Mouse (Mus musculus) midbrain, embryonic 12.5 days (tissue): Measurements from ENCODE around the gene Usp49. TPM values are rescaled to one million over a fixed set of nuclear protein-coding genes. Genes with fewer than 3 reads are reported as not detected.
A peak's percentile ranks its signal among the peaks of the same experiment; 100 is the strongest.

Source experiments
- ATAC-seq: fragments of 200-750 bp; cut with Nextera tagmentation; 2 replicates; pipeline ENCODE4 v1.8.0; 2017; ENCODE audit warnings: low read depth, moderate TSS enrichment, moderate library complexity; ENCODE audit not compliant: low FRiP score
- H3K27ac ChIP-seq: fragments of 300-500 bp; sonication (generic); replicated peaks from 2 replicates; pipeline ENCODE4 v1.5.1; 2016; ENCODE audit warnings: mild to moderate bottlenecking
- H3K27me3 ChIP-seq: fragments of 300-500 bp; sonication (generic); 2 replicates; pipeline ENCODE4 v1.6.1; 2016; ENCODE audit warnings: mild to moderate bottlenecking
- H3K36me3 ChIP-seq: fragments of 300-500 bp; sonication (generic); 2 replicates; pipeline ENCODE4 v1.6.1; 2016
- H3K4me1 ChIP-seq: fragments of 300-500 bp; sonication (generic); 2 replicates; pipeline ENCODE4 v1.6.1; 2016
- H3K4me2 ChIP-seq: fragments of 300-500 bp; sonication (generic); replicated peaks from 2 replicates; pipeline ENCODE4 v1.6.1; 2016; ENCODE audit warnings: mild to moderate bottlenecking, moderate library complexity
- H3K4me3 ChIP-seq: fragments of 300-500 bp; sonication (generic); 2 replicates; pipeline ENCODE4 v1.5.1; 2016; ENCODE audit warnings: mild to moderate bottlenecking
- H3K9ac ChIP-seq: fragments of 300-500 bp; sonication (generic); replicated peaks from 2 replicates; pipeline ENCODE4 v1.6.1; 2016; ENCODE audit warnings: mild to moderate bottlenecking, moderate library complexity
- H3K9me3 ChIP-seq: fragments of 300-500 bp; sonication (generic); 2 replicates; pipeline ENCODE4 v1.6.1; 2016; ENCODE audit warnings: mild to moderate bottlenecking
- WGBS: fragments of 180-500 bp; shearing (Covaris S2); methylation state at CpG from one replicate; pipeline ENCODE4 v1.1.7; 2016; 5-methylcytosine and 5-hydroxymethylcytosine counted together
- polyA plus RNA-seq: library from polyadenylated mRNA; unstranded; fragments of >200 nt; fragmentation: Nextera tagmentation; extraction: Ambion mirVana; gene quantifications from 2 replicates; pipeline ENCODE4 v1.2.1, GENCODE M21; 2016

The Usp49 gene
- polyA plus RNA-seq, 1 experiment from 2014 or later = 10.5 TPM

GRCm38 (mm10) chr17:47688344-47688607 lies 57.8 kb downstream of the Usp49 start, which contains the start of gene Tomm6:
Gene Tomm6, minus strand, starts transcription at chr17:47688386.
- H3K36me3 ChIP-seq = peaks cover 13% of the 10 kb centered on the region
- H3K27me3 ChIP-seq = peaks cover 16% of the 10 kb centered on the region
- H3K9ac ChIP-seq = peak within 1 kb of the TSS; percentile 91
- ATAC-seq = no peak
- WGBS = under 1% methylated on average over 9 of the region's 9 CpGs
- H3K4me3 ChIP-seq = peak within 1 kb of the TSS; percentile 83
- peaks cover 30% of the 10 kb centered on the region for H3K4me1 ChIP-seq
- H3K27ac ChIP-seq = peak within 1 kb of the TSS; percentile 85
- peak within 1 kb of the TSS; percentile 96 for H3K4me2 ChIP-seq
- H3K9me3 ChIP-seq = no peaks in the 10 kb centered on the region

- Histone ChIP-seq H3K36me3 (peaks cover 12% of the 10 kb centered on the region), H3K27ac (peak within 1 kb of the TSS; percentile 85), H3K9me3 (no peaks in the 10 kb centered on the region), H3K4me2 (peak within 1 kb of the TSS; percentile 96), H3K9ac (peak within 1 kb of the TSS; percentile 91), H3K4me1 (peaks cover 32% of the 10 kb centered on the region), H3K27me3 (peaks cover 22% of the 10 kb centered on the region), H3K4me3 (peak within 1 kb of the TSS; percentile 83)
- WGBS = under 1% methylated on average over 57 of the region's 58 CpGs
- peak; percentile 68 for ATAC-seq
Observed at GRCm38 (mm10) chr17:47688608-47689575, 58.4 kb downstream of the Usp49 start, which contains the start of gene Frs3. Gene Frs3, plus strand, starts transcription at chr17:47689030.

DNA sequence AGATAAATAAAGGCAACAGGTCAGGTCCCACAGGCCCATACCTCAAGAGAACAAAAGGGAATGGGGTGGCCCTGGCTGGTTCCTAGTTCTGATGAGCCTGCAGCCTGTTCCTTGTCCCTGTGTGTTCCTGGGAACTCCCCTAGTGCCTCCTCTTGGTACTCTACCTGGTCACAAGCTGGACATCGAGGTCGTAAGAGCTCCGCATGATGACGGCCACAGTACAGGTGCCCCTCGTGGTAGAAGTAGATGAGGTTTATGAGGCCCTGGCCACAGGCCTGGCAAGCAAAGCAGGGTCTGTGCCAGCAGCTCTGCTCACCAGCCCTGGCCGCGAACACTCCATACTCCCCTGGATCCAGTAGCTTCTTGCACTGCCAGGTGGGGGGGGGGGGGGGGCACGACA lies 59.4 kb downstream of the Usp49 start:
- Histone ChIP-seq H3K27me3 (peaks cover 22% of the 10 kb centered on the region), H3K27ac (no peak overlapping the region), H3K4me2 (peak overlapping the region; percentile 96), H3K4me1 (peaks cover 38% of the 10 kb centered on the region), H3K4me3 (peak overlapping the region; percentile 83; the same call in 1 of the 2 replicates), H3K36me3 (0 out of 2 replicates have a peak, but pooled peaks cover 2% of the 10 kb centered on the region), H3K9me3 (no peaks in the 10 kb centered on the region), H3K9ac (0 out of 2 replicates have a peak overlapping the region, but pooled peaks have one; percentile 91)
- WGBS = 86% methylated on average over 8 of the region's 8 CpGs
- no peak for ATAC-seq

GRCm38 (mm10) chr17:47691650-47692049 lies 61.2 kb downstream of the Usp49 start:
- ATAC-seq = no peak
- no peaks in the 10 kb centered on the region for H3K9me3 ChIP-seq
- H3K4me1 ChIP-seq = peaks cover 41% of the 10 kb centered on the region
- WGBS = 91% methylated on average over 3 of the region's 3 CpGs
- no peak overlapping the region for H3K27ac ChIP-seq
- H3K36me3 ChIP-seq = no peaks in the 10 kb centered on the region
- H3K4me3 ChIP-seq = no peak overlapping the region
- peaks cover 22% of the 10 kb centered on the region for H3K27me3 ChIP-seq
- no peak overlapping the region for H3K9ac ChIP-seq
- no peak overlapping the region for H3K4me2 ChIP-seq

- peak overlapping the region; percentile 78 for H3K4me2 ChIP-seq
- H3K36me3 ChIP-seq = 0 out of 2 replicates have a peak, but pooled peaks cover 8% of the 10 kb centered on the region
- no peak overlapping the region for H3K27ac ChIP-seq
- H3K27me3 ChIP-seq = peaks cover 22% of the 10 kb centered on the region
- peak overlapping the region; percentile 73 for H3K4me3 ChIP-seq
- peaks cover 27% of the 10 kb centered on the region for H3K4me1 ChIP-seq
- no peaks in the 10 kb centered on the region for H3K9me3 ChIP-seq
- peak overlapping the region; percentile 86 for H3K9ac ChIP-seq
- ATAC-seq = no peak; the same call in 1 of the 2 replicates
- WGBS = 32% methylated on average over 13 of the region's 13 CpGs
Observed at GRCm38 (mm10) chr17:47693671-47694441, 63.4 kb downstream of the Usp49 start.

GRCm38 (mm10) chr17:47694442-47694502 lies 63.8 kb downstream of the Usp49 start, which contains the start of gene Gm21981:
Gene Gm21981, minus strand, starts transcription at chr17:47694455.
- Histone ChIP-seq H3K27me3 (peaks cover 22% of the 10 kb centered on the region), H3K27ac (peak within 1 kb of the TSS; percentile 75)

DNA sequence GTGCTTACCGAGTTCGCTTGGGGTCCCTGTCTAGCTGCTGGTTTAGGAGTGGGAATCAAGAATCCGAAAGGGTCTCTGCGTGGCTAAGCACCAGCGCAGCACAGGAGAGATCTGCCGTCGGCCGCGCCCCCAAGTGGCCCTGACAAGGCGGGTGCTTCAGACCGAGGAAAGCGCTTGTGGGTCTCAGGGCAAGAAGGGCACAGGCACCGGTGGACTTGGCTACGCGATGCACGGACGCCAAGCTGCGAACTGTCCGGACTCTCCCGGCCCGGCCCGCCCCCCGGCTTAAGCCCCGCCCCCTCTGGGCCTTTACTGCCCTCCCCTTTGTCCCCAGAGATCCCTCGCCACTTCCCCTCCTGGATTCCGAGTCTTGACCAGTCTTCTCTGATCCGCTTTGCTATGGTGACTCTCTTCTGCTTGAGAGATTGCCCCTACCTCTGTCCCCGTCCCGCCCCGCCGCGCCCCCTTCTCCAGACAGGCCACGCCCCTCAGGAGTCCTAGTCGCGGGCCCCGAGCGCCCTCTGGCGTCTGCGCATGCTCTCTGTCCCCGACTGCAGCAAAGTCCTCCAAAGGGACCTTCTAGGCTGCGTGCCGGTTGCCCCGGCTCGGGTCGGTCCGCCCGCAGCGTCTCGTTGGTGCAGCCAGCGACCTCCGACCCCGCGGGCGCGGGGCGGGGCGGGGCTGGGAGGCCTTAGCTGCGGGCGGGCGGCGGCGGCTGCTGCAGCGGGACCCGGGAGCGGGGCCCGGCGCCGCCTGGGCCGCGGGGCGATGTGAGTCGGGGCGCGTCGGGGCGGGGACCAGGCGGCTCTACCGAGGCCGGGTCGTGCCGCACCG lies 64.2 kb downstream of the Usp49 start, which contains the start of gene Prickle4:
Prickle4 (minus strand) TSS at position 234 of the 834 bp plus-strand sequence.
- peak; percentile 94 for ATAC-seq
- peak within 1 kb of the TSS; percentile 75 for H3K27ac ChIP-seq

More at GRCm38 (mm10) chr17:47694442-47694502, 63.8 kb downstream of the Usp49 start, which contains the start of gene Gm21981:
- 0 out of 2 replicates have a peak, but pooled peaks cover 10% of the 10 kb centered on the region for H3K36me3 ChIP-seq
- no peak for ATAC-seq
- H3K9me3 ChIP-seq = no peaks in the 10 kb centered on the region
- peak within 1 kb of the TSS; percentile 73 for H3K4me3 ChIP-seq
- peak within 1 kb of the TSS; percentile 86 for H3K9ac ChIP-seq
- H3K4me1 ChIP-seq = peaks cover 23% of the 10 kb centered on the region
- H3K4me2 ChIP-seq = peak within 1 kb of the TSS; percentile 78
- WGBS = 0% methylated on average over 3 of the region's 3 CpGs

DNA sequence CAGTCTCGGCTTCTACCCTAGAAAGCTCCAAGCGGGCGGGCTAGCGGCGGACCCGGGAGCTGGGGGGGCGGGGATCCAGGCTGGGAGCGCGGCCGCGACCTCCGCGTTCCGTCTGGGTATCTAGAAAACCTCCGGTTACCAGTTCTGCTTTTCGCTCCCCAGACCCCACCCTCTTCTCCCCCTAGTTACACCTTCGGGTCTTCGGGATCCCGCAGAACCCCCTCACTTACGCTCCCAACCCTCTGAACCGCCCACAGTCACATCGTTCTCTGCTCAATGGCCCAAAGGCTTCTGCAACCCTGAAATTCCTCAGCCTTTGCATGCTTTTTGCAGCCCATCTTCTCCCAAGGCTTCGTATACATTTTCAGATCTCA lies 64.8 kb downstream of the Usp49 start:
- peak; percentile 17; the same call in 1 of the 2 replicates for ATAC-seq
- peaks cover 15% of the 10 kb centered on the region for H3K4me1 ChIP-seq
- under 1% methylated on average over 23 of the region's 23 CpGs for WGBS

More for the DNA sequence above, 64.2 kb downstream of the Usp49 start, which contains the start of gene Prickle4:
- Histone ChIP-seq H3K9ac (peak within 1 kb of the TSS; percentile 86), H3K36me3 (0 out of 2 replicates have a peak, but pooled peaks cover 11% of the 10 kb centered on the region), H3K4me3 (peak within 1 kb of the TSS; percentile 73), H3K4me2 (peak within 1 kb of the TSS; percentile 78), H3K9me3 (no peaks in the 10 kb centered on the region), H3K27me3 (peaks cover 21% of the 10 kb centered on the region), H3K4me1 (peaks cover 19% of the 10 kb centered on the region)
- under 1% methylated on average over 80 of the region's 82 CpGs for WGBS

GRCm38 (mm10) chr17:47698156-47698555 lies 67.7 kb downstream of the Usp49 start:
- no peak overlapping the region for H3K4me3 ChIP-seq
- H3K27ac ChIP-seq = no peak overlapping the region
- H3K4me2 ChIP-seq = no peak overlapping the region
- H3K9ac ChIP-seq = no peak overlapping the region
- no peak for ATAC-seq
- peaks cover 39% of the 10 kb centered on the region for H3K36me3 ChIP-seq
- H3K9me3 ChIP-seq = no peaks in the 10 kb centered on the region
- peaks cover 18% of the 10 kb centered on the region for H3K27me3 ChIP-seq
- H3K4me1 ChIP-seq = peaks cover 15% of the 10 kb centered on the region
- WGBS = 83% methylated on average over 10 of the region's 10 CpGs

More for the DNA sequence above, 64.8 kb downstream of the Usp49 start:
- peak overlapping the region; percentile 86 for H3K9ac ChIP-seq
- H3K27ac ChIP-seq = peak overlapping the region; percentile 75
- H3K36me3 ChIP-seq = 0 out of 2 replicates have a peak, but pooled peaks cover 14% of the 10 kb centered on the region
- peaks cover 16% of the 10 kb centered on the region for H3K27me3 ChIP-seq
- H3K9me3 ChIP-seq = no peaks in the 10 kb centered on the region
- peak overlapping the region; percentile 78 for H3K4me2 ChIP-seq
- peak overlapping the region; percentile 73 for H3K4me3 ChIP-seq

DNA sequence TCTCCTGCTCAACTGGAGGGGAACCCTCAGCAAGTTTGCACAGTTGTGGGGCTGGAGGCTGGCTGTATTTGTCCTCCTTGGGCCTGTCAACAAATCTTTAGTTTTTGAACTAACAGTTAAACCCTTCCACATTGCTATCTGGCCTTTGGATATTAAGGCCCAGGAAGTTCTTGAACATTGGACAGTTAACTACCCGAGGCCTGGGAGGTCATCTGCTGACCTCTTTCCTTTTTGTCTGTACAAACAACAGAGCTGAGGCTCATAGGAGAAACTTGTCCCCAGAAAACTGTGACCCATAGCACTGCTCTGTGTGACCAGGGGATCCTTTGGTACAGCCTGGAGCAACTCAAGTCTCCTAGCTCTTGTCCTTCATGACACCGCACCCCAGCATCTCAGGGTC lies 68.6 kb downstream of the Usp49 start:
- Histone ChIP-seq H3K27ac (no peak overlapping the region), H3K9me3 (no peaks in the 10 kb centered on the region), H3K4me1 (peaks cover 14% of the 10 kb centered on the region), H3K4me3 (no peak overlapping the region), H3K9ac (no peak overlapping the region), H3K27me3 (peaks cover 18% of the 10 kb centered on the region), H3K4me2 (no peak overlapping the region), H3K36me3 (peaks cover 46% of the 10 kb centered on the region)
- 72% methylated on average over 2 of the region's 2 CpGs for whole genome bisulfite sequencing
- ATAC-seq = no peak

DNA sequence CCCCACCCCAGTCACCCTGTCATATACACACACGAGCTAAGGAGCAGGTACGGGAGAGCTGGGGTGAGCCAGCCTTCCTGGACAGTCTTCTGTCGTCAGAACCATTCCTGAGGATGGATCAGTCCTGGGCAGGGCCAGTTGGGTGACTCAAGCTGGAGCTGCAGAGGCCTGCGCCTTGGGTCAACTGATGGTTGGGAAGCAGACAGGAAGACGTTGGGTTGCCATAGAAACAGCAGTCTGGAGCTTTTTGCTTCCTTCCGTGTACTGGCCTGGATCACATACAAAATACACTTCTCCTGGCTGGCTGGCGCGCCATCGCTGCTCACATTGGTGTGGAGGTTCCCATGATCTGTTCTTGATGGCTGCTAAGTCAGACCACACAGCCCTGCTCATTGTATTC lies 71.3 kb downstream of the Usp49 start:
- 81% methylated on average over 9 of the region's 9 CpGs for whole genome bisulfite sequencing
- Histone ChIP-seq H3K4me2 (no peak overlapping the region), H3K4me1 (0 out of 2 replicates have a peak, but pooled peaks cover 3% of the 10 kb centered on the region), H3K27me3 (peaks cover 18% of the 10 kb centered on the region), H3K9ac (no peak overlapping the region), H3K36me3 (peaks cover 51% of the 10 kb centered on the region), H3K27ac (no peak overlapping the region), H3K4me3 (no peak overlapping the region), H3K9me3 (no peaks in the 10 kb centered on the region)
- no peak for ATAC-seq
